Mouse (Mus musculus): ENCODE results near the gene Capn15. TPM values are rescaled to one million over a fixed set of nuclear protein-coding genes. Genes with fewer than 3 reads are reported as not detected.

The Capn15 gene
- polyA plus RNA-seq, 1 experiment from 2014 or later = 9.9 TPM

GRCm38 (mm10) chr17:25934526-25934925 lies 51.1 kb downstream of the Capn15 start:
- ATAC-seq (ENCODE audit: low read depth) = no peak
- Histone ChIP-seq H3K4me1 (ENCODE audit: control insufficient read depth, low read depth, low read length) (peaks cover 11% of the 10 kb centered on the region), H3K9me3 (replicated peaks; ENCODE audit: control insufficient read depth, low read length) (no peaks in the 10 kb centered on the region), H3K9ac (ENCODE audit: low read depth, low read length) (no peak overlapping the region), H3K4me2 (ENCODE audit: low read depth, low read length) (no peak overlapping the region), H3K27ac (ENCODE audit: low read length) (no peak overlapping the region), H3K4me3 (ENCODE audit: low read depth, low read length) (no peak overlapping the region), H3K36me3 (ENCODE audit: control insufficient read depth, insufficient read depth) (peaks cover 97% of the 10 kb centered on the region), H3K27me3 (ENCODE audit: control insufficient read depth, insufficient read depth, low read depth, low read length) (no peaks in the 10 kb centered on the region)
- 95% methylated on average over 1 of the region's 1 CpGs for WGBS (ENCODE audit: insufficient replicate concordance)

GRCm38 (mm10) chr17:25925348-25925747 lies 60.2 kb downstream of the Capn15 start:
- Histone ChIP-seq H3K9ac (ENCODE audit: low read depth, low read length) (no peak overlapping the region), H3K4me1 (ENCODE audit: control insufficient read depth, low read depth, low read length) (peaks cover 9% of the 10 kb centered on the region), H3K4me2 (ENCODE audit: low read depth, low read length) (no peak overlapping the region), H3K4me3 (ENCODE audit: low read depth, low read length) (no peak overlapping the region), H3K27ac (ENCODE audit: low read length) (no peak overlapping the region), H3K27me3 (ENCODE audit: control insufficient read depth, insufficient read depth, low read depth, low read length) (no peaks in the 10 kb centered on the region), H3K36me3 (ENCODE audit: control insufficient read depth, insufficient read depth) (peaks cover 55% of the 10 kb centered on the region), H3K9me3 (replicated peaks; ENCODE audit: control insufficient read depth, low read length) (no peaks in the 10 kb centered on the region)
- ATAC-seq (ENCODE audit: low read depth) = no peak
- WGBS (ENCODE audit: insufficient replicate concordance) = 72% methylated on average over 2 of the region's 2 CpGs

GRCm38 (mm10) chr17:25922120-25922519 lies 63.5 kb downstream of the Capn15 start:
- no peaks in the 10 kb centered on the region for H3K9me3 ChIP-seq (replicated peaks; ENCODE audit: control insufficient read depth, low read length)
- ATAC-seq (ENCODE audit: low read depth) = no peak
- WGBS (ENCODE audit: insufficient replicate concordance) = 65% methylated on average over 5 of the region's 5 CpGs
- H3K4me3 ChIP-seq (ENCODE audit: low read depth, low read length) = no peak overlapping the region
- H3K9ac ChIP-seq (ENCODE audit: low read depth, low read length) = no peak overlapping the region
- no peak overlapping the region for H3K4me2 ChIP-seq (ENCODE audit: low read depth, low read length)
- no peaks in the 10 kb centered on the region for H3K27me3 ChIP-seq (ENCODE audit: control insufficient read depth, insufficient read depth, low read depth, low read length)
- H3K4me1 ChIP-seq (ENCODE audit: control insufficient read depth, low read depth, low read length) = peaks cover 29% of the 10 kb centered on the region
- peaks cover 26% of the 10 kb centered on the region for H3K36me3 ChIP-seq (ENCODE audit: control insufficient read depth, insufficient read depth)
- H3K27ac ChIP-seq (ENCODE audit: low read length) = no peak overlapping the region

GRCm38 (mm10) chr17:25919786-25920642 lies 65.6 kb downstream of the Capn15 start:
- Histone ChIP-seq H3K4me2 (ENCODE audit: low read depth, low read length) (peak overlapping the region; percentile 97), H3K9ac (ENCODE audit: low read depth, low read length) (peak overlapping the region; percentile 73), H3K36me3 (ENCODE audit: control insufficient read depth, insufficient read depth) (peaks cover 5% of the 10 kb centered on the region; the same call in 1 of the 2 replicates), H3K27ac (ENCODE audit: low read length) (peak overlapping the region; percentile 92), H3K27me3 (ENCODE audit: control insufficient read depth, insufficient read depth, low read depth, low read length) (no peaks in the 10 kb centered on the region), H3K4me3 (ENCODE audit: low read depth, low read length) (peak overlapping the region; percentile 88), H3K9me3 (replicated peaks; ENCODE audit: control insufficient read depth, low read length) (no peaks in the 10 kb centered on the region), H3K4me1 (ENCODE audit: control insufficient read depth, low read depth, low read length) (peaks cover 29% of the 10 kb centered on the region)
- 1% methylated on average over 38 of the region's 40 CpGs for WGBS (ENCODE audit: insufficient replicate concordance)
- ATAC-seq (ENCODE audit: low read depth) = peak; percentile 88

- WGBS (ENCODE audit: insufficient replicate concordance) = under 1% methylated on average over 70 of the region's 78 CpGs
- Histone ChIP-seq H3K4me3 (ENCODE audit: low read depth, low read length) (peak within 1 kb of the TSS; percentile 88), H3K4me2 (ENCODE audit: low read depth, low read length) (peak within 1 kb of the TSS; percentile 97)
These were observed 66.3 kb downstream of the Capn15 start, which contains the start of gene Rab40c for GRCm38 (mm10) chr17:25919144-25919785. Rab40c (minus strand) TSS chr17:25919727.

GRCm38 (mm10) chr17:25918037-25918750 lies 67.4 kb downstream of the Capn15 start:
- WGBS (ENCODE audit: insufficient replicate concordance) = 82% methylated on average over 9 of the region's 9 CpGs
- no peak overlapping the region for H3K27ac ChIP-seq (ENCODE audit: low read length)
- no peaks in the 10 kb centered on the region for H3K27me3 ChIP-seq (ENCODE audit: control insufficient read depth, insufficient read depth, low read depth, low read length)
- no peak for ATAC-seq (ENCODE audit: low read depth)
- no peaks in the 10 kb centered on the region for H3K9me3 ChIP-seq (replicated peaks; ENCODE audit: control insufficient read depth, low read length)
- H3K4me2 ChIP-seq (ENCODE audit: low read depth, low read length) = peak overlapping the region; percentile 96
- no peaks in the 10 kb centered on the region for H3K36me3 ChIP-seq (ENCODE audit: control insufficient read depth, insufficient read depth)
- peak overlapping the region; percentile 88 for H3K4me3 ChIP-seq (ENCODE audit: low read depth, low read length)
- peak overlapping the region; percentile 88 for H3K9ac ChIP-seq (ENCODE audit: low read depth, low read length)
- peaks cover 45% of the 10 kb centered on the region for H3K4me1 ChIP-seq (ENCODE audit: control insufficient read depth, low read depth, low read length)

More at GRCm38 (mm10) chr17:25919144-25919785, 66.3 kb downstream of the Capn15 start, which contains the start of gene Rab40c:
- H3K27me3 ChIP-seq (ENCODE audit: control insufficient read depth, insufficient read depth, low read depth, low read length) = no peaks in the 10 kb centered on the region
- peaks cover 35% of the 10 kb centered on the region for H3K4me1 ChIP-seq (ENCODE audit: control insufficient read depth, low read depth, low read length)
- H3K36me3 ChIP-seq (ENCODE audit: control insufficient read depth, insufficient read depth) = peaks cover under 1% of the 10 kb centered on the region; the same call in 1 of the 2 replicates
- peak within 1 kb of the TSS; percentile 88 for H3K9ac ChIP-seq (ENCODE audit: low read depth, low read length)
- peak within 1 kb of the TSS; percentile 92 for H3K27ac ChIP-seq (ENCODE audit: low read length)
- ATAC-seq (ENCODE audit: low read depth) = no peak
- no peaks in the 10 kb centered on the region for H3K9me3 ChIP-seq (replicated peaks; ENCODE audit: control insufficient read depth, low read length)

GRCm38 (mm10) chr17:25916931-25917647 lies 68.5 kb downstream of the Capn15 start:
- Histone ChIP-seq H3K27me3 (ENCODE audit: control insufficient read depth, insufficient read depth, low read depth, low read length) (no peaks in the 10 kb centered on the region), H3K4me3 (ENCODE audit: low read depth, low read length) (no peak overlapping the region), H3K9me3 (replicated peaks; ENCODE audit: control insufficient read depth, low read length) (no peaks in the 10 kb centered on the region), H3K4me2 (ENCODE audit: low read depth, low read length) (no peak overlapping the region), H3K9ac (ENCODE audit: low read depth, low read length) (no peak overlapping the region), H3K4me1 (ENCODE audit: control insufficient read depth, low read depth, low read length) (peaks cover 46% of the 10 kb centered on the region), H3K27ac (ENCODE audit: low read length) (no peak overlapping the region), H3K36me3 (ENCODE audit: control insufficient read depth, insufficient read depth) (no peaks in the 10 kb centered on the region)
- WGBS (ENCODE audit: insufficient replicate concordance) = 55% methylated on average over 8 of the region's 8 CpGs
- no peak for ATAC-seq (ENCODE audit: low read depth)

- peaks cover 36% of the 10 kb centered on the region for H3K4me1 ChIP-seq (ENCODE audit: control insufficient read depth, low read depth, low read length)
- H3K4me3 ChIP-seq (ENCODE audit: low read depth, low read length) = no peak overlapping the region
- no peaks in the 10 kb centered on the region for H3K9me3 ChIP-seq (replicated peaks; ENCODE audit: control insufficient read depth, low read length)
- no peak overlapping the region for H3K27ac ChIP-seq (ENCODE audit: low read length)
- no peak for ATAC-seq (ENCODE audit: low read depth)
- no peaks in the 10 kb centered on the region for H3K36me3 ChIP-seq (ENCODE audit: control insufficient read depth, insufficient read depth)
- H3K27me3 ChIP-seq (ENCODE audit: control insufficient read depth, insufficient read depth, low read depth, low read length) = no peaks in the 10 kb centered on the region
- H3K9ac ChIP-seq (ENCODE audit: low read depth, low read length) = no peak overlapping the region
- H3K4me2 ChIP-seq (ENCODE audit: low read depth, low read length) = no peak overlapping the region
- 51% methylated on average over 4 of the region's 4 CpGs for WGBS (ENCODE audit: insufficient replicate concordance)
These were observed 71.3 kb downstream of the Capn15 start for GRCm38 (mm10) chr17:25914295-25914694.
